Mouse (Mus musculus) heart, embryonic 10.5 days (tissue): Measurements from ENCODE around the gene Fut8. TPM values are rescaled to one million over a fixed set of nuclear protein-coding genes. Genes with fewer than 3 reads are reported as not detected.

Experiments
- DNase-seq: peaks from one replicate; pipeline ENCODE4 v3.0.0-alpha.2; 2017; ENCODE audit warnings: low spot score
- H3K27ac ChIP-seq: fragments of 300-500 bp; sonication (generic); 2 replicates; pipeline ENCODE4 v1.5.1; 2016; ENCODE audit warnings: mild to moderate bottlenecking
- H3K27me3 ChIP-seq: fragments of 300-500 bp; sonication (generic); 2 replicates; pipeline ENCODE4 v1.6.1; 2016; ENCODE audit warnings: mild to moderate bottlenecking; ENCODE audit not compliant: poor library complexity, insufficient read depth, severe bottlenecking
- H3K36me3 ChIP-seq: fragments of 300-500 bp; sonication (generic); 2 replicates; pipeline ENCODE4 v1.6.1; 2016; ENCODE audit warnings: mild to moderate bottlenecking, moderate library complexity
- H3K4me1 ChIP-seq: fragments of 300-500 bp; sonication (generic); 2 replicates; pipeline ENCODE4 v1.6.1; 2016; ENCODE audit warnings: mild to moderate bottlenecking
- H3K4me3 ChIP-seq: fragments of 300-500 bp; sonication (generic); 2 replicates; pipeline ENCODE4 v1.5.1; 2016; ENCODE audit warnings: mild to moderate bottlenecking, moderate library complexity
- H3K9me3 ChIP-seq: fragments of 300-500 bp; sonication (generic); 2 replicates; pipeline ENCODE4 v1.6.1; 2016; ENCODE audit warnings: mild to moderate bottlenecking, moderate library complexity
- WGBS: fragments of 180-500 bp; shearing (Covaris S2); methylation state at CpG from one replicate; pipeline ENCODE4 v1.1.7; 2016; 5-methylcytosine and 5-hydroxymethylcytosine counted together
- polyA plus RNA-seq: library from polyadenylated mRNA; unstranded; fragments of >200 nt; fragmentation: Nextera tagmentation; extraction: Ambion mirVana; gene quantifications from 2 replicates; pipeline ENCODE4 v1.2.1, GENCODE M21; 2016

The Fut8 gene
- polyA plus RNA-seq, result 18.0 and 21.6 TPM in 2 replicates

DNA sequence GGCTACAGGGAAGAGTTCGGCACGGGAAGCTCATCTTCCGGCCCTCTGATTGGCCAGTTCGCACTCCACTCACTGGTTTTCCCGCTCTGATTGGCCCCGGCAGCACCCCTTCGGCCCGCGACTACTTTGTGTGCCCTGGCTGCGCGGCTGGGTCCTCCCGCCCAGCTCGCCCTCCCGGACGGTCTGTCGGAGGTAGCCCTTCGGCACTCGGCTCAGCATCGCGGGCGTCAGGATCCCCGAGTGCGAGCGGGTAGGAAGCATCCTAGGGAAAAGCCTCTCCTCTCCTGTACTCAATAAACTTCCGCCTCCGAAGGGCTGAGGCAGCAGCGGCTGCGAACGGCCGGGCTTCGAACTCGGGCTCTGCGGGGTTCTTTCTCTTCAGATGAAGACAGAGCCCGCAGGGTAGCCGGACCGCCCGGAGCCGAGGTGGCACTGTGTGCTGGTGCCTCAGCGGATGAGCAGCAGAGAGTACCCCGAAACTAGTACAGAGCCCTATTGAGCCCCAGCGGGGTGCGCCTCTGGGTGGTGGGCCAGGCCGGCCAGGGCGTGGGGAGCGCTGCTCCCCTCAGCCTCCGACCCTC is at the start of gene Fut8:
Fut8 (plus strand) TSS at position 176 of the 581 bp plus-strand sequence.
- H3K27ac ChIP-seq, result peak within 1 kb of the TSS; percentile 95
- peak within 1 kb of the TSS; percentile 83 for H3K4me3 ChIP-seq
- H3K9me3 ChIP-seq, result no peaks in the 10 kb centered on the region
- H3K36me3 ChIP-seq, result no peaks in the 10 kb centered on the region
- DNase-seq, result peak; percentile 95
- no peaks in the 10 kb centered on the region for H3K27me3 ChIP-seq
- H3K4me1 ChIP-seq, result no peaks in the 10 kb centered on the region
- under 1% methylated on average over 46 of the region's 46 CpGs for WGBS

GRCm38 (mm10) chr12:77189161-77189560 is 48.8 kb upstream of the Fut8 start:
- 45% methylated on average over 4 of the region's 4 CpGs for WGBS
- H3K9me3 ChIP-seq, result no peaks in the 10 kb centered on the region
- H3K36me3 ChIP-seq, result no peaks in the 10 kb centered on the region
- H3K27me3 ChIP-seq, result no peaks in the 10 kb centered on the region
- H3K4me1 ChIP-seq, result peaks cover 9% of the 10 kb centered on the region
- H3K4me3 ChIP-seq, result no peak overlapping the region
- H3K27ac ChIP-seq, result no peak overlapping the region
- no peak for DNase-seq

- Histone ChIP-seq H3K9me3 (no peaks in the 10 kb centered on the region), H3K4me1 (peaks cover 9% of the 10 kb centered on the region), H3K27me3 (no peaks in the 10 kb centered on the region), H3K27ac (no peak overlapping the region), H3K36me3 (no peaks in the 10 kb centered on the region), H3K4me3 (no peak overlapping the region)
- WGBS, result 89% methylated on average over 3 of the region's 3 CpGs
- no peak for DNase-seq
Observed at GRCm38 (mm10) chr12:77189933-77190446, 47.9 kb upstream of the Fut8 start.

GRCm38 (mm10) chr12:77191478-77192271 is 46.2 kb upstream of the Fut8 start:
- no peak for DNase-seq
- WGBS, result 89% methylated on average over 9 of the region's 9 CpGs
- H3K4me1 ChIP-seq, result peaks cover 9% of the 10 kb centered on the region
- no peaks in the 10 kb centered on the region for H3K27me3 ChIP-seq
- no peak overlapping the region for H3K4me3 ChIP-seq
- H3K36me3 ChIP-seq, result no peaks in the 10 kb centered on the region
- no peaks in the 10 kb centered on the region for H3K9me3 ChIP-seq
- no peak overlapping the region for H3K27ac ChIP-seq

- WGBS, result 90% methylated on average over 3 of the region's 3 CpGs
- no peak overlapping the region for H3K27ac ChIP-seq
- no peak overlapping the region for H3K4me3 ChIP-seq
- H3K9me3 ChIP-seq, result no peaks in the 10 kb centered on the region
- DNase-seq, result no peak
- no peaks in the 10 kb centered on the region for H3K27me3 ChIP-seq
- peaks cover 9% of the 10 kb centered on the region for H3K4me1 ChIP-seq
- no peaks in the 10 kb centered on the region for H3K36me3 ChIP-seq
Observed at GRCm38 (mm10) chr12:77192714-77193113, 45.2 kb upstream of the Fut8 start.

GRCm38 (mm10) chr12:77193225-77193716 is 44.7 kb upstream of the Fut8 start:
- 64% methylated on average over 4 of the region's 4 CpGs for WGBS
- Histone ChIP-seq H3K4me1 (peaks cover 9% of the 10 kb centered on the region), H3K27me3 (no peaks in the 10 kb centered on the region), H3K27ac (no peak overlapping the region), H3K36me3 (no peaks in the 10 kb centered on the region), H3K4me3 (no peak overlapping the region), H3K9me3 (no peaks in the 10 kb centered on the region)
- DNase-seq, result no peak

GRCm38 (mm10) chr12:77195044-77195443 is 42.9 kb upstream of the Fut8 start:
- peaks cover 9% of the 10 kb centered on the region for H3K4me1 ChIP-seq
- no peak overlapping the region for H3K4me3 ChIP-seq
- H3K9me3 ChIP-seq, result no peaks in the 10 kb centered on the region
- H3K36me3 ChIP-seq, result no peaks in the 10 kb centered on the region
- no peak for DNase-seq
- 79% methylated on average over 2 of the region's 2 CpGs for WGBS
- no peaks in the 10 kb centered on the region for H3K27me3 ChIP-seq
- H3K27ac ChIP-seq, result no peak overlapping the region

GRCm38 (mm10) chr12:77196529-77197095 is 41.3 kb upstream of the Fut8 start:
- peaks cover 4% of the 10 kb centered on the region; the same call in 1 of the 2 replicates for H3K4me1 ChIP-seq
- DNase-seq, result no peak
- 98% methylated on average over 2 of the region's 2 CpGs for WGBS
- H3K9me3 ChIP-seq, result no peaks in the 10 kb centered on the region
- no peak overlapping the region for H3K27ac ChIP-seq
- H3K36me3 ChIP-seq, result no peaks in the 10 kb centered on the region
- no peaks in the 10 kb centered on the region for H3K27me3 ChIP-seq
- H3K4me3 ChIP-seq, result no peak overlapping the region

- Histone ChIP-seq H3K4me1 (peaks cover 4% of the 10 kb centered on the region; the same call in 1 of the 2 replicates), H3K27me3 (no peaks in the 10 kb centered on the region), H3K4me3 (no peak overlapping the region), H3K36me3 (no peaks in the 10 kb centered on the region), H3K27ac (no peak overlapping the region), H3K9me3 (no peaks in the 10 kb centered on the region)
- 59% methylated on average over 7 of the region's 7 CpGs for WGBS
- no peak for DNase-seq
Observed at GRCm38 (mm10) chr12:77197121-77197599, 40.8 kb upstream of the Fut8 start.

DNA sequence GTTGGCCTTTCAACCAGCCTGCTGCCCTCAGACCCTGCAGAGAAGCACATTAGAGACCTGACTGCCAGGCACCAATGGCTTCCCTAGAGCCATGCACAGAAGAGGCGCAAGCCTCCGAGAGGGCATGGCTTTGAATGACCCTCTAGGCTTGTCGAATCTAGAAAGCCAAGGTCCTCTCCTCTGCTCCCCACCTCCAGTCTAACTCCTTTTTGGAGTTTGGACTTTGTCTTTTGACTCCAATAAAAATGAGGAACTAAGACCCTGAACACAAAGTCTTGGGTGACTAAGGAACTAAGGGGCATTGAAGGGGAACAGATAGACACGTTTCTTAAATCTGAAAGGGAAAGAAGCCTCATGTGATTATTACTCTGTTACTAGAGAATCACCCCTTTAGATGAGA is 39.7 kb upstream of the Fut8 start:
- no peaks in the 10 kb centered on the region for H3K9me3 ChIP-seq
- peaks cover 3% of the 10 kb centered on the region; the same call in 1 of the 2 replicates for H3K4me1 ChIP-seq
- DNase-seq, result no peak
- WGBS, result 94% methylated on average over 4 of the region's 4 CpGs
- no peaks in the 10 kb centered on the region for H3K27me3 ChIP-seq
- H3K36me3 ChIP-seq, result no peaks in the 10 kb centered on the region
- no peak overlapping the region for H3K27ac ChIP-seq
- H3K4me3 ChIP-seq, result no peak overlapping the region

DNA sequence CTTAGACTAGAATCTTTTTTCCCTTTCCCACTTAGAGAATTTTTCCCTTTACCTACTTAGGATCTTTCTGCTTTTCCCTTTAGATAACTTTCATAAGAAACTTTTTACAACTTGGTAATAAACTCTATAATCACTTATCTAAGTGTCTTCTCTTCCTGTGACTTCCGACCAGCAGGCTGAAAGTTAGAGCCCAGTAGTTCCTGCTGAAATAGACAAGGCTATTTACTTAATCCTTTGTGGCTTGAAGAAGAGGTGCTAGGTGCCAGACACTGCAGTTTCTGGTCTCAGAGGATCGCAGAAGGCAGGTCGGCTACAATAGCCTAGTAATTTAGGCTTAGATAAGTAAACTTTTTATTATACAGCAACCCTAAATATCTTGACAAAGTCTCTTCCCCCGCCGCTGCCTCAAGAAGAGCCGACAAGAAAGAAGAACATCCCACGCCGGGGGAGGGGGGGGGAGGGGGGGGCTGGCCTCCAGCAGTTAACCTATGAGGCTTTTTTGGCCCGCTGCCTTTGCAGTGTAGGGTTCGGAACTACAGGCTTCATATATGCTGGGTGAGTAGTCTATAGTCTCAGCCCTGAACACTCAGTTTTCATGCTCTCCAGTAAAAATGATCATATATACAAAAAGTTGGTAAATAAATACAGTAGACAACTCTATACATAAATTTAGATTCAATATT is 36.3 kb upstream of the Fut8 start:
- DNase-seq, result no peak
- H3K4me1 ChIP-seq, result no peaks in the 10 kb centered on the region
- H3K27ac ChIP-seq, result no peak overlapping the region
- no peaks in the 10 kb centered on the region for H3K36me3 ChIP-seq
- H3K9me3 ChIP-seq, result no peaks in the 10 kb centered on the region
- no peaks in the 10 kb centered on the region for H3K27me3 ChIP-seq
- H3K4me3 ChIP-seq, result no peak overlapping the region
- 61% methylated on average over 10 of the region's 10 CpGs for WGBS

DNA sequence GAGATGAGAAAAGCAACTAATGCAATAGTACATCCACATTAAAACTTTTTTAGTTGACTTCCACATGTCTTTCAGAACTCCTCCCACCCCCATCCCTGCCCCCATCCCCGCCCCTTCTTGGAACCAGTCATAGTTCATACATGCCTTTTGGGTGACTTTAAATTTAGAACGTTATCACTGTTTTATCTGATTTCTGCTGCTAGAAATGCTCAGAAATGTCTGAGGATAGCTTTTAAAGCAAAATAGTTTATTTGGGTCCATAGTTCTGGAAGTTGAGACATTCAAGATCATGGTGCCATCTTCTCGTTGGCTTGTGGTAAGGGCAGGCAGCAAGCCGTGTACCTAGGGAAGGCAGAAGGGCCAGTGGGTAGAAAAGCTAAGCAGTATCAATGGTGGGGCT is 34.8 kb upstream of the Fut8 start:
- H3K4me3 ChIP-seq, result no peak overlapping the region
- H3K27ac ChIP-seq, result no peak overlapping the region
- DNase-seq, result no peak
- no peaks in the 10 kb centered on the region for H3K4me1 ChIP-seq
- WGBS, result 85% methylated on average over 4 of the region's 4 CpGs
- no peaks in the 10 kb centered on the region for H3K27me3 ChIP-seq
- H3K9me3 ChIP-seq, result no peaks in the 10 kb centered on the region
- H3K36me3 ChIP-seq, result no peaks in the 10 kb centered on the region
